Mouse (Mus musculus) liver, adult 2 months (tissue): Measurements from ENCODE around the gene Frmd5. TPM values are rescaled to one million over a fixed set of nuclear protein-coding genes. Genes with fewer than 3 reads are reported as not detected.

Experiments used
- DNase-seq: peaks from one replicate; pipeline ENCODE4 v3.0.0-alpha.2; 2011; ENCODE audit warnings: low read depth, low spot score; ENCODE audit errors: extremely low read depth
- H3K27ac ChIP-seq: fragments of 200-500 bp; replicated peaks from 2 replicates; pipeline ENCODE4 v1.5.1; 2012; ENCODE audit warnings: low read depth, mild to moderate bottlenecking, control low read depth, inconsistent platforms, low read length; ENCODE audit not compliant: insufficient read depth
- H3K27me3 ChIP-seq: fragments of 200-500 bp; 2 replicates; pipeline ENCODE4 v1.6.1; 2012; ENCODE audit warnings: mild to moderate bottlenecking, moderate library complexity, low read length, inconsistent platforms; ENCODE audit not compliant: control insufficient read depth, insufficient read depth
- H3K36me3 ChIP-seq: fragments of 200-500 bp; 2 replicates; pipeline ENCODE4 v1.6.1; 2012; ENCODE audit warnings: low read length, inconsistent platforms; ENCODE audit not compliant: control insufficient read depth, insufficient read depth
- H3K4me1 ChIP-seq: fragments of 200-500 bp; 2 replicates; pipeline ENCODE4 v1.6.1; 2011; ENCODE audit warnings: low read length; ENCODE audit not compliant: control insufficient read depth, insufficient read depth
- H3K4me3 ChIP-seq: fragments of 200-500 bp; 2 replicates; pipeline ENCODE4 v1.5.1; 2011; ENCODE audit warnings: low read depth, mild to moderate bottlenecking, control low read depth, low read length, moderate library complexity; ENCODE audit not compliant: insufficient read depth
- H3K79me2 ChIP-seq: fragments of 200-500 bp; 2 replicates; pipeline ENCODE4 v1.6.1; 2012; ENCODE audit warnings: inconsistent platforms, mild to moderate bottlenecking, low read length, moderate library complexity; ENCODE audit not compliant: control insufficient read depth, insufficient read depth
- H3K9ac ChIP-seq: fragments of 200-500 bp; 2 replicates; pipeline ENCODE4 v1.6.1; 2012; ENCODE audit warnings: low read depth, mild to moderate bottlenecking, control low read depth, inconsistent platforms, low read length
- CTCF ChIP-seq: fragments of 200-500 bp; IDR thresholded peaks from 2 replicates; pipeline ENCODE4 v1.5.1; 2011; ENCODE audit warnings: low read depth, low read length, control low read depth
- POLR2A ChIP-seq: fragments of 200-500 bp; IDR thresholded peaks from 2 replicates; pipeline ENCODE4 v1.6.1; 2011; ENCODE audit warnings: low read length, control low read depth; ENCODE audit not compliant: insufficient read depth; ENCODE audit errors: extremely low read depth
- WGBS: fragments of 180-500 bp; shearing (Covaris S2); methylation state at CpG from one replicate; pipeline ENCODE4 v1.1.7; 2018; 5-methylcytosine and 5-hydroxymethylcytosine counted together
- polyA plus RNA-seq: library from polyadenylated mRNA; depleted of rRNA; stranded (reverse); fragments of >200 nt; gene quantifications from 2 replicates; pipeline ENCODE4 v1.2.3, GENCODE M21; 2012
- total RNA-seq: library from RNA; depleted of rRNA; stranded (reverse); fragments of >200 nt; gene quantifications from 2 replicates; pipeline ENCODE4 v1.2.3, GENCODE M21; 2014

Frmd5 gene
- total and polyA plus RNA-seq, 2 experiments = not detected

- Histone ChIP-seq H3K4me3 (no peak overlapping the region), H3K27me3 (no peaks in the 10 kb centered on the region; the same call in 1 of the 2 replicates), H3K79me2 (no peaks in the 10 kb centered on the region), H3K36me3 (no peaks in the 10 kb centered on the region), H3K4me1 (no peaks in the 10 kb centered on the region), H3K9ac (no peak overlapping the region), H3K27ac (no peak overlapping the region)
- 81% methylated on average over 7 of the region's 7 CpGs for WGBS
- DNase-seq = no peak
- TF ChIP-seq POLR2A = no peak
- TF ChIP-seq CTCF = no peak
Observed at GRCm38 (mm10) chr2:121679711-121680110, 127.2 kb downstream of the Frmd5 start.

GRCm38 (mm10) chr2:121677649-121677986, 129.3 kb downstream of the Frmd5 start:
- Histone ChIP-seq H3K9ac (no peak overlapping the region), H3K27me3 (no peaks in the 10 kb centered on the region; the same call in 1 of the 2 replicates), H3K4me1 (no peaks in the 10 kb centered on the region), H3K27ac (no peak overlapping the region), H3K79me2 (no peaks in the 10 kb centered on the region), H3K36me3 (no peaks in the 10 kb centered on the region), H3K4me3 (no peak overlapping the region)
- TF ChIP-seq POLR2A (no peak), CTCF (no peak)
- DNase-seq = no peak
- WGBS = 66% methylated on average over 6 of the region's 6 CpGs

- WGBS = 68% methylated on average over 6 of the region's 6 CpGs
- Histone ChIP-seq H3K27ac (no peak overlapping the region), H3K9ac (no peak overlapping the region), H3K36me3 (no peaks in the 10 kb centered on the region), H3K27me3 (no peaks in the 10 kb centered on the region; the same call in 1 of the 2 replicates), H3K4me1 (no peaks in the 10 kb centered on the region), H3K79me2 (no peaks in the 10 kb centered on the region), H3K4me3 (no peak overlapping the region)
- TF ChIP-seq CTCF = no peak
- TF ChIP-seq POLR2A = no peak
- no peak for DNase-seq
Observed at GRCm38 (mm10) chr2:121676951-121677648, 129.8 kb downstream of the Frmd5 start.

- H3K79me2 ChIP-seq = no peaks in the 10 kb centered on the region
- no peak overlapping the region for H3K4me3 ChIP-seq
- DNase-seq = no peak
- H3K27ac ChIP-seq = no peak overlapping the region
- no peak for TF ChIP-seq CTCF
- TF ChIP-seq POLR2A = no peak
- H3K9ac ChIP-seq = no peak overlapping the region
- no peaks in the 10 kb centered on the region for H3K4me1 ChIP-seq
- H3K36me3 ChIP-seq = no peaks in the 10 kb centered on the region
- H3K27me3 ChIP-seq = no peaks in the 10 kb centered on the region; the same call in 1 of the 2 replicates
- 82% methylated on average over 5 of the region's 5 CpGs for WGBS
Observed at GRCm38 (mm10) chr2:121675895-121676294, 131.0 kb downstream of the Frmd5 start.

- Histone ChIP-seq H3K27ac (no peak overlapping the region), H3K9ac (no peak overlapping the region), H3K4me3 (no peak overlapping the region), H3K79me2 (no peaks in the 10 kb centered on the region), H3K36me3 (no peaks in the 10 kb centered on the region), H3K27me3 (no peaks in the 10 kb centered on the region; the same call in 1 of the 2 replicates), H3K4me1 (no peaks in the 10 kb centered on the region)
- 90% methylated on average over 3 of the region's 3 CpGs for WGBS
- DNase-seq = no peak
- no peak for TF ChIP-seq CTCF
- no peak for TF ChIP-seq POLR2A
Observed at GRCm38 (mm10) chr2:121675136-121675535, 131.8 kb downstream of the Frmd5 start.

- no peak overlapping the region for H3K27ac ChIP-seq
- H3K27me3 ChIP-seq = no peaks in the 10 kb centered on the region; the same call in 1 of the 2 replicates
- no peak overlapping the region for H3K4me3 ChIP-seq
- H3K36me3 ChIP-seq = no peaks in the 10 kb centered on the region
- H3K79me2 ChIP-seq = no peaks in the 10 kb centered on the region
- WGBS = 61% methylated on average over 8 of the region's 8 CpGs
- no peak for TF ChIP-seq POLR2A
- no peak for TF ChIP-seq CTCF
- no peaks in the 10 kb centered on the region for H3K4me1 ChIP-seq
- no peak for DNase-seq
- no peak overlapping the region for H3K9ac ChIP-seq
Observed at GRCm38 (mm10) chr2:121674211-121674610, 132.7 kb downstream of the Frmd5 start.
